Mouse (Mus musculus) urinary bladder, postnatal 36 days (tissue): ENCODE results near the gene Ncapd3.

Experiments
- DNase-seq, 2 experiments: peaks; one replicate each; pipeline ENCODE4 v3.0.0; 2022; ENCODE audit warnings: low spot score in 2 of 2, mixed read lengths in 1 of 2

Ncapd3 gene

GRCm38 (mm10) chr9:27122963-27123362, 93.0 kb downstream of the Ncapd3 start:
- DNase-seq = no peak

DNA sequence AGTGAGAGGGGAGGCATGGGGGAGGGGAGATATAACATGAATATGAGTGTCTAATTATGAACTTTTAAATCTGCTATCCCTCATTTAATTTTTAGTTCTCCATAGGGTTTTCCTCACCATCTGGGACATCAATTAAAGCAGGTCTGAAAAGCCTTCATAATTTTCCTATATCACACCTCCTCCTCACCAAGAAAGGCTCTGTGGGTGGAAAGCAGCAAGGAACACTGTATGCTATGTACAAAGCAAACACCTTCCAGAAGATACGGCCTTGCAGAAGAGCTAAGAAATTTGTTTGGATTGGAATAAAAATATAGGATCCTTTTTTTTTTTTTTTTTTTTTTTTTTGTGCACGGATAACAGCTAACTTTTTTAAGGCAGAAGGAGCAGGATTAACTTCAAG, 94.0 kb downstream of the Ncapd3 start:
- no peak for DNase-seq

GRCm38 (mm10) chr9:27125450-27125849, 95.5 kb downstream of the Ncapd3 start:
- no peak for DNase-seq

GRCm38 (mm10) chr9:27126543-27126942, 96.6 kb downstream of the Ncapd3 start:
- no peak for DNase-seq

DNA sequence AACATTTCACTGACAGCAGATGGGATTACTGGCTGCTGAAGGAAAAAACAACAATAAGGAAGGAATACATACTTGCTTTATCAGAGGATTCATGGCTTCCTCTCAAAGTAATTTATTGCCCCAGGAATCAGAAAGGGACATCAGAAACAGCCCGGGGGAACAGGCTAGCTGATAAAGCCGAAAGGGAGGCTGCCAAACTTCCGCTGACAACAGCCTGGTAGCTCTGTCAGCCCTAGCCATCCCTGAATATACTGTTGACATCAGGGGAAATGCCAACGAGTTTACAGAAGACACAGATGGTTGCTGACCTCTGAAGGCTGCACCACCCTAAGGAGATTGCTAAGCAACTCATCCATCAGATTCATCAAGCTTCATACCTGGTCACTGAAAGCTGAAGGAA, 98.7 kb downstream of the Ncapd3 start:
- no peak for DNase-seq

GRCm38 (mm10) chr9:27134410-27134809, 104.4 kb downstream of the Ncapd3 start:
- DNase-seq = peak; percentile 8 to 30

DNA sequence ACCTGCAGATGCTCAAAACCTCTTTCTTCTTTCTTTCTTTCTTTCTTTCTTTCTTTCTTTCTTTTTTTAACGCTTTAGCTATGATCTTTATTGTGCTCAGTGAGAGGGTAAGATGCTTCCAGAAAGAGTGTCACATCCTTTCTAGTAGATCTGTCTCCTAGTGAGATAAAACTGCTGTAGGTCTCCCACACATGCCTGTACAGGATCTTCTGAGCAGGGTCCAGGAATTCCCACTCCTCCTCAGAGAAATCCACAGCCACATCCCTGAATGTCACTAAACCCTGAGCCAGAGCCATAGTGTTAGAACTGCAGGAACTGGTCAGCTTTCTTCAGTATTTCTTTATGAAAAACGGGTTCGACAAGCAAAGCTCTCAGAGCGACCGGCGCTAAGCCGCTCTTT, 105.4 kb downstream of the Ncapd3 start:
- DNase-seq = no peak

GRCm38 (mm10) chr9:27136651-27137050, 106.7 kb downstream of the Ncapd3 start:
- no peak for DNase-seq

DNA sequence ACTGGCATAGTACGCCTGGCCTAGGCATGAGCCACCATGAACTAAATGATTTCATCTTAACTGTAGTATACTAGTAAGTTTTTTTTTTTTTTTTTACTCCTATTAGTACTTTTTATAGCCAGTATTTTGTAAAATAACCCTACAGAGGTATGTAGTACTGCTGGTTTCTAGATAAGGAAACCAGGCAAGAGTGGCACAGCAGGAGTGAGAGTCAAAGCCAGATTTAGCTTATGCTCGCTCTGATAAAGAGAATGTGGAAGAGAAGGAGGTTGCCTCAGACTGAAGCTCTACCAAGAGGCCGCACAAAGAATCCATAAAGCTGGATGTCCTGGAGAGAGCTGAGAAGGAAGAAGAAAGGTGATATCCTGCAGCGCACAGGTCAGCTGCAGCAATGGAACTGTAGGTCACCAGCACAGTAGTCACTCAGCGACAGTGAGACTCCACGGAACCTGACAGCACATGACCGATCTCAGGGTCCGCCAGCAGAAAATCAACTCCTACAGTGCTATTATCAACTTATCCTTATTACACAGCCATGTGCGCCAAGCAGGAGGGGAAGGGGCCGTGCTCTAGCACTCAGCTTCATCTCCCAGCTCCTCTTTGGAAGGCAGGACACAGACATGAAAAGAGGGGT, 110.6 kb downstream of the Ncapd3 start:
- DNase-seq = no peak

DNA sequence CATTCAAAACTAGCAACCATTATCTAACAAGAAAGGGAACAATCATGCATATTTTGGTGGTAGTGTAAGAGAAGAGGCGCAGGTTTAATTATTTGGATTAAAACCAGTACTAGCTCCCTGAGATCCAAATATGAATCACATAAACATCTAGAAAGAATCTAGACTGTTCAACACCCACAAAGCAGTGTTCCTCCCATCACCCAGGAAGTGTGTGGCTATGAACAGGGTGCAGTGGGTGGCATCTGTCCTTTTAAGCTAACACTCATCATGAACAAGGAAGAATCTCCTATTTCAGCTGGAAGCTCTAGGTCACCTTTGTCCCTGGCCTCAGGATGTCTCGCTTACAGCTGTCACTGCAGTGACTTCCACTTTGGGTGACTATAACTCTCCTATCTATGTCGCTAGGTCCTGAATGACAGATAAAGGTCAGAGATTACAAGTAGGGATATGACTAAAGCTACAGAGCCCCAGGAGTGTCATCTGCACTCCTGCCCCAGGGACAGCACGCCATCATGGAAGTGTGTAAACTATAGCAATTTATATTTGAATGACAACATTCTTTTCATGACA, 114.4 kb downstream of the Ncapd3 start:
- DNase-seq = no peak
